Mouse (Mus musculus) thymus, adult 2 months (tissue): ENCODE results near the gene Rassf8.

ENCODE experiments used
- CTCF ChIP-seq: fragments of 200-500 bp; IDR thresholded peaks from 2 replicates; pipeline ENCODE4 v1.5.1; 2012; ENCODE audit warnings: mild to moderate bottlenecking, control low read depth, low read length, moderate library complexity, borderline replicate concordance; ENCODE audit not compliant: control insufficient read depth, poor library complexity, insufficient read depth; ENCODE audit errors: extremely low read depth
- POLR2A ChIP-seq: fragments of 200-500 bp; IDR thresholded peaks from 2 replicates; pipeline ENCODE4 v1.6.1; 2012; ENCODE audit warnings: mild to moderate bottlenecking, low read length, control low read depth, moderate library complexity; ENCODE audit not compliant: control insufficient read depth, poor library complexity, insufficient read depth; ENCODE audit errors: extremely low read depth

GRCm38 (mm10) chr6:145863065-145863971 is 116.8 kb downstream of the Rassf8 start:
- TF ChIP-seq POLR2A (no peak), CTCF (no peak)
